Mouse (Mus musculus) lung, postnatal 0 days (tissue): Measurements from ENCODE around the gene Tm4sf20.

Experiments
- CTCF ChIP-seq: IDR thresholded peaks from 2 replicates; pipeline ENCODE4 v1.5.1; 2016; ENCODE audit warnings: antibody characterized with exemption, mild to moderate bottlenecking
- EP300 ChIP-seq: IDR thresholded peaks from 2 replicates; pipeline ENCODE4 v1.6.1; 2016; ENCODE audit warnings: antibody characterized with exemption, mild to moderate bottlenecking, control low read depth

GRCm38 (mm10) chr1:82803608-82804007, 35.3 kb upstream of the Tm4sf20 start:
- TF ChIP-seq CTCF (peak; percentile 65), EP300 (no peak)
